Mouse (Mus musculus) layer of hippocampus, adult 11-12 months (tissue): Measurements from ENCODE around the gene Gm3012.
"Not testable (repeated sequence)": the region's sequence is repeated elsewhere in the genome, so short reads cannot be mapped to it uniquely, and the experiment has no call there.

Experiments
- DNase-seq: peaks from one replicate; pipeline ENCODE4 v3.0.0; 2022; ENCODE audit warnings: low spot score

Gene Gm3012

GRCm38 (mm10) chr14:3634212-3634611, at the start of gene Gm3012:
Gene Gm3012, plus strand, starts transcription at chr14:3634512.
- not testable (repeated sequence) for DNase-seq

GRCm38 (mm10) chr14:3651730-3652129, 17.4 kb downstream of the Gm3012 start, which contains the start of gene Gm3020:
Gene Gm3020, plus strand, starts transcription at chr14:3652030.
- not testable (repeated sequence) for DNase-seq

- DNase-seq, result not testable (repeated sequence)
These were observed 54.2 kb downstream of the Gm3012 start, which contains the start of gene Gm3043 for GRCm38 (mm10) chr14:3688483-3688882. Gene Gm3043, plus strand, starts transcription at chr14:3688783.
